Mouse (Mus musculus) CD4-positive naive resting alpha-beta T cell, adult 76 days (primary cell): ENCODE measurements around the gene Rab3ip. TPM values are rescaled to one million over a fixed set of nuclear protein-coding genes. Genes with fewer than 3 reads are reported as not detected.

Experiments
- total RNA-seq: library from RNA; stranded (reverse); gene quantifications from one replicate; pipeline ENCODE4 v1.2.4, GENCODE M21; 2023

The Rab3ip gene
- total RNA-seq, result 177 TPM

GRCm38 (mm10) chr10:116950009-116950769, at the start of gene Rab3ip:
TSS of gene Rab3ip (minus strand) at chr10:116950769.

GRCm38 (mm10) chr10:116986264-116987082, 35.9 kb upstream of the Rab3ip start, which contains the start of gene Best3:
TSS of gene Best3 (plus strand) at chr10:116986314.

GRCm38 (mm10) chr10:116972509-116972908, 21.9 kb upstream of the Rab3ip start, which contains the start of gene Gm10271:
TSS of gene Gm10271 (minus strand) at chr10:116972609.

DNA sequence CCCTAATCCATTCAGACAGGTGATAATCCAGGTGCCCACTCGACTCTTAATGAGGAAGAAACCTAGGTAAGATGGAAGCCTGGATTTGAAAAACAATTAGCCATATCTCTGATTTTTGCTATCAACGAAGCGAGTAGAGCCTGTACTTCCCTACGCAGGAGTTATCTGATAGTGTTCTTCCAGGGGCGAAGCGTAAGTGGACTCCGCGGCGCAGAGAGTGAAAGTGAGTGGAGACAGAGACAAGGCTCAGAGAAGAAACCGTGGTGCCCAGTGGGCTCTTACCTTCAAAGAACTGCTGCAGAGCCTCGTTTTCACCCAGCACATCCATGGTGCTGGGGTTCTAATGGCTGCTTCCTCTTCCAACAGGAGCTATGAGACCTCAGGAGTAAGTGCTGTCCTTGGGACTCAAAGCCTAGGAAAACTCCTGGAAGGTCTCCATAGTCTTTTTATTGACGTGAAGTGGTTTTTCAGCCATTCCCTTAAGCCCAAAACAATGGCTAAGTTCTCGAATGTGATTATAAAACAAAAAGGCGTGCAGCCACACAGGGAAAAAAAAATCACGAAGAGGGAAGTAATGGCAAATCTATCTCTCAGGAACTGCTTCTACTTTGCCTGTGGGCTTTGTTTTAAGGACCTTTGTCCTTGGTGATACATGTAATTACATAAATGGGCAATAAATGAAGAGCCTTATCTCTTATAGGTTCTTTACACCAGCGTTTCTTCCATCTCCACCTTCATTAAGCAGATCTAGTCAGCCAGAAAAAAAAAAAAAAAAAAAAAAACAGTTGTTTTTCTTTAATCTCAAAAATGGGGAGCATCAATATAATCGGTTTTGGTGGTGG, 54.0 kb downstream of the Rab3ip start, which contains the start of gene Myrfl:
Gene Myrfl (minus strand): TSS at position 584 of the 842 bp plus-strand sequence.

Other genes starting within 250 kb of the Rab3ip start
- not detected for gene Myrfl, start 53.9 kb downstream of the Rab3ip start, total RNA-seq
- not detected for gene Gm10271, start 21.8 kb upstream of the Rab3ip start, total RNA-seq
- gene Best3, start 35.5 kb upstream of the Rab3ip start, total RNA-seq, result not detected
- gene Lrrc10, start 94.6 kb upstream of the Rab3ip start, total RNA-seq, result not detected
- gene Cct2, start 113.0 kb upstream of the Rab3ip start, total RNA-seq, result 269 TPM
- 32.2 TPM for gene Frs2, start 197.8 kb upstream of the Rab3ip start, total RNA-seq